Mouse (Mus musculus) heart, embryonic 14.5 days (tissue): ENCODE data around the gene Macf1. TPM values are rescaled to one million over a fixed set of nuclear protein-coding genes. Genes with fewer than 3 reads are reported as not detected.
A peak's percentile ranks its signal among the peaks of the same experiment; 100 is the strongest.

Experiments used
- ATAC-seq: fragments of 200-750 bp; cut with Nextera tagmentation; 2 replicates; pipeline ENCODE4 v1.8.0; 2017; ENCODE audit warnings: low read depth, moderate TSS enrichment; ENCODE audit not compliant: insufficient number of reproducible peaks, insufficient read depth, low FRiP score
- H3K27ac ChIP-seq, 2 experiments: fragments of 200-500 bp in 1 of 2; fragments of 300-500 bp in 1 of 2; sonication (generic) in 1 of 2; replicated peaks in 1 of 2; 2 replicates each; pipeline ENCODE4 v1.5.1; 2012 to 2014; ENCODE audit warnings: low read depth in 2 of 2, low read length in 2 of 2, control low read depth in 1 of 2, mild to moderate bottlenecking in 1 of 2, mixed read lengths in 1 of 2; ENCODE audit not compliant: control insufficient read depth in 1 of 2, insufficient read depth in 1 of 2
- H3K27me3 ChIP-seq: fragments of 300-500 bp; sonication (generic); 2 replicates; pipeline ENCODE4 v1.6.1; 2014; ENCODE audit warnings: mild to moderate bottlenecking, low read length, control low read depth; ENCODE audit not compliant: control insufficient read depth, insufficient read depth
- H3K36me3 ChIP-seq: fragments of 300-500 bp; sonication (generic); 2 replicates; pipeline ENCODE4 v1.6.1; 2014; ENCODE audit warnings: mild to moderate bottlenecking, control low read depth, low read length, mixed read lengths; ENCODE audit not compliant: control insufficient read depth, insufficient read depth
- H3K4me1 ChIP-seq, 2 experiments: fragments of 200-500 bp in 1 of 2; fragments of 300-500 bp in 1 of 2; sonication (generic) in 1 of 2; 2 replicates each; pipeline ENCODE4 v1.6.1; 2012 to 2014; ENCODE audit warnings: low read length in 2 of 2, control low read depth in 1 of 2, mixed read lengths in 1 of 2; ENCODE audit not compliant: control insufficient read depth in 2 of 2, insufficient read depth in 2 of 2
- H3K4me2 ChIP-seq: fragments of 300-500 bp; sonication (generic); 2 replicates; pipeline ENCODE4 v1.6.1; 2014; ENCODE audit warnings: mild to moderate bottlenecking, low read length
- H3K4me3 ChIP-seq, 2 experiments: fragments of 200-500 bp in 1 of 2; fragments of 300-500 bp in 1 of 2; sonication (generic) in 1 of 2; 2 replicates each; pipeline ENCODE4 v1.5.1; 2012 to 2014; ENCODE audit warnings: low read length in 2 of 2, mild to moderate bottlenecking in 2 of 2, control low read depth in 1 of 2, low read depth in 1 of 2, moderate library complexity in 1 of 2; ENCODE audit not compliant: control insufficient read depth in 1 of 2, insufficient read depth in 1 of 2
- H3K9ac ChIP-seq: fragments of 300-500 bp; sonication (generic); 2 replicates; pipeline ENCODE4 v1.6.1; 2014; ENCODE audit warnings: mild to moderate bottlenecking, low read length
- H3K9me3 ChIP-seq: fragments of 300-500 bp; sonication (generic); 2 replicates; pipeline ENCODE4 v1.6.1; 2016; ENCODE audit warnings: low read length, control low read depth; ENCODE audit not compliant: control insufficient read depth
- WGBS: fragments of 180-500 bp; shearing (Covaris S2); extraction: QIAGEN DNeasy Blood & Tissue Kit; methylation state at CpG from one replicate; pipeline ENCODE4 v1.1.7; 2014; 5-methylcytosine and 5-hydroxymethylcytosine counted together
- polyA plus RNA-seq: library from polyadenylated mRNA; unstranded; fragments of >200 nt; fragmentation: Nextera tagmentation; extraction: Ambion mirVana; gene quantifications from 2 replicates; pipeline ENCODE4 v1.2.1, GENCODE M21; 2014

The Macf1 gene
- polyA plus RNA-seq, 1 experiment from 2014 or later: 107 TPM

DNA sequence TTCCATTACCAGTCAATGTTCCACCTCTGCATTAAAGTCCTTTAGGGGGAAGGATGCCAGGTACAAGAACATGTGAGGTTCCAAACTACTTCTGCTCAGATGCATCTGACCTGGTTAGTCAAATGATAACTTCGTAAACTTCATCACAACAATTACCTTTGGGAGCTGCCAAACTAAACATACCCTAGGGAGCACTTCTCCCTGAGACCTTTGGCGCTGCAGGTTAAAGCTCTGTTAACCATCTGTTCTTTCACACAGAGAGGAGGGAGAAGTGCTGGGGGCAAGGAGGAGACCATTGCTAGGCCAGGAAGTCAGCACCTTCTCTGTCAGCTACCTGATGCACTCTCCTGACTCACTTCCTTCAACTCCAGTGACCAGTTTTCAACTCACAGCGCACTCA is 96.5 kb downstream of the Macf1 start:
- no peaks in the 10 kb centered on the region for H3K27me3 ChIP-seq
- no peak overlapping the region for H3K4me3 ChIP-seq
- H3K27ac ChIP-seq: no peak overlapping the region
- no peaks in the 10 kb centered on the region for H3K36me3 ChIP-seq
- no peak overlapping the region for H3K9ac ChIP-seq
- 92% methylated on average over 3 of the region's 3 CpGs for WGBS
- ATAC-seq: no peak
- H3K4me2 ChIP-seq: no peak overlapping the region
- peaks cover 12 to 43% of the 10 kb centered on the region in 2 experiments for H3K4me1 ChIP-seq
- H3K9me3 ChIP-seq: no peaks in the 10 kb centered on the region

- no peak overlapping the region for H3K4me3 ChIP-seq
- ATAC-seq: no peak
- no peaks in the 10 kb centered on the region for H3K27me3 ChIP-seq
- no peaks in the 10 kb centered on the region for H3K9me3 ChIP-seq
- H3K9ac ChIP-seq: peak overlapping the region; percentile 26
- H3K4me1 ChIP-seq: peaks cover 7 to 21% of the 10 kb centered on the region in 2 experiments
- no peaks in the 10 kb centered on the region for H3K36me3 ChIP-seq
- H3K27ac ChIP-seq: no peak overlapping the region
- 56% methylated on average over 3 of the region's 3 CpGs for WGBS
- H3K4me2 ChIP-seq: no peak overlapping the region
Measured at GRCm38 (mm10) chr4:123584720-123585093, 99.5 kb downstream of the Macf1 start.

DNA sequence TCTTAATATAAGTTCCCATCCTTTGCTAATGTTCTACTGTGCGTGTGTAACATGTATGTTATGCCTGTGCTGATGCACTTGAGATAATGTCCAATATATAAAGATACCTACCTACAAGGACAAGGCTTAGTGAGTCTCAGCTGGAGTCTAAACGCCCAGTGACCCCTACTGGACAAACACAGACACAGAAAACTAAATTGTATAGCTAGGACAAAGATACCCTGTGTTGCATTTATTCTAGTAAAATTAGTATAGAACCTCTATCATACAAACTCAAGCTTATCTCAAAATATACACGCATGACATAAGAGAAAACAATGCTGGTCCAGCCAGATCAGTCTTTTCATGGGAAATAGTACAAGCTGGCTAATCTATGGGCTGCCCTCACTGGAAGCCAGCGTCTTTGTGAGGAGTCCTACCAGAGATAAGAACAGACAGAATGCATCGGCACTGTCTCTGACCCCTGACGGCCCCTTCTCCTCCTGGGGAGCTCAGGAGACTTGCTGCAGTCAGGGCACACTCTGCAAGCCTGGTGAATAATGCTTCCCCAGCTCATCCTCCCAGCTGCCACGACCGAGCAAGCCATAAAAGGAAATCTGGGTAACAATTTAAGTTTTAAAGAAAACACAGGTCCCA is 100.0 kb downstream of the Macf1 start:
- Histone ChIP-seq H3K4me1 (peaks cover 6 to 17% of the 10 kb centered on the region in 2 experiments), H3K27ac (no peak overlapping the region), H3K27me3 (no peaks in the 10 kb centered on the region), H3K36me3 (no peaks in the 10 kb centered on the region), H3K9me3 (no peaks in the 10 kb centered on the region), H3K4me3 (no peak overlapping the region), H3K9ac (peak overlapping the region; percentile 26), H3K4me2 (no peak overlapping the region)
- no peak for ATAC-seq
- 19% methylated on average over 8 of the region's 8 CpGs for WGBS

DNA sequence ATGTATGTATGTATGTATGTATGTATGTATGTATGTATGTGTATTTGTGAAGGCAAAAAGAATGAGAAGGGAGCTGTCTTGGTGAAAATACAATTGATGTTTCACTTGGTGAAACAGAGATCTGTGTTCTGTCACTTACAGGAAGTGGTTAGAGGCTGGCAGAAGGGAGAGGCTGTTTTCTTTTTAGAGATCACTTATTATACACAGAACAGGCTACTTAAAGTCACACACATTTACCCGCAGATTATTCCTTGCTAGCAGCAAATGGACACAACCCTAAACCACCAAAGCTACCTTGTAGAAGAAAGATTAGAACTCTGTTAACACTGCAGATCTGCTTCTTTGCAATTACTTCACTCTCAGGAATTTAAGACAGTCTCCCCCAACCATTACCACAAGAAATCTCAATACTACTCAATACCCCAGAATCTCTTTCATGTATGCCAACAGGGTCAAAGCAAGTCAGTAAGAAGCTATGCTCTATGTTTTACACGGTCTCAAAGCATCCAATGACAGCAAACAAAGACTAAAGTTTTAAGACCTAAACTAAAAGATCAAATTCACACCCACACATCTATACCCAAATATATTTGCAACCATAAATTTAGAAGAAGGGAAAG is 106.6 kb downstream of the Macf1 start:
- Histone ChIP-seq H3K4me3 (no peak overlapping the region), H3K9ac (no peak overlapping the region), H3K36me3 (no peaks in the 10 kb centered on the region), H3K4me1 (peaks cover 6 to 34% of the 10 kb centered on the region in 2 experiments), H3K27me3 (no peaks in the 10 kb centered on the region), H3K27ac (peak overlapping the region in 1 of 2 experiments; percentile 47; a peak in 2 of 4 replicates), H3K9me3 (no peaks in the 10 kb centered on the region), H3K4me2 (no peak overlapping the region)
- ATAC-seq: no peak
- 25% methylated on average over 2 of the region's 2 CpGs for WGBS

- peak; percentile 75 for ATAC-seq
- peak overlapping the region; percentile 35 to 56 for H3K4me3 ChIP-seq
- peak overlapping the region; percentile 74 for H3K9ac ChIP-seq
- peak overlapping the region; percentile 64 for H3K4me2 ChIP-seq
- peaks cover 14 to 45% of the 10 kb centered on the region in 2 experiments for H3K4me1 ChIP-seq
- H3K27me3 ChIP-seq: no peaks in the 10 kb centered on the region
- H3K27ac ChIP-seq: peak overlapping the region; percentile 96 to 100
- no peaks in the 10 kb centered on the region for H3K36me3 ChIP-seq
- H3K9me3 ChIP-seq: no peaks in the 10 kb centered on the region
- WGBS: 4% methylated on average over 11 of the region's 11 CpGs
Measured at GRCm38 (mm10) chr4:123572434-123573336, 111.5 kb downstream of the Macf1 start.

GRCm38 (mm10) chr4:123571869-123572268 is 112.3 kb downstream of the Macf1 start:
- peak overlapping the region; percentile 31 to 46 for H3K4me3 ChIP-seq
- WGBS: under 1% methylated on average over 7 of the region's 7 CpGs
- ATAC-seq: peak; percentile 62; the same call in 1 of the 2 replicates
- no peaks in the 10 kb centered on the region for H3K9me3 ChIP-seq
- H3K36me3 ChIP-seq: no peaks in the 10 kb centered on the region
- H3K4me2 ChIP-seq: peak overlapping the region; percentile 70
- H3K4me1 ChIP-seq: peaks cover 15 to 43% of the 10 kb centered on the region in 2 experiments
- H3K27ac ChIP-seq: peak overlapping the region; percentile 96 to 97
- peak overlapping the region; percentile 71 for H3K9ac ChIP-seq
- no peaks in the 10 kb centered on the region for H3K27me3 ChIP-seq

DNA sequence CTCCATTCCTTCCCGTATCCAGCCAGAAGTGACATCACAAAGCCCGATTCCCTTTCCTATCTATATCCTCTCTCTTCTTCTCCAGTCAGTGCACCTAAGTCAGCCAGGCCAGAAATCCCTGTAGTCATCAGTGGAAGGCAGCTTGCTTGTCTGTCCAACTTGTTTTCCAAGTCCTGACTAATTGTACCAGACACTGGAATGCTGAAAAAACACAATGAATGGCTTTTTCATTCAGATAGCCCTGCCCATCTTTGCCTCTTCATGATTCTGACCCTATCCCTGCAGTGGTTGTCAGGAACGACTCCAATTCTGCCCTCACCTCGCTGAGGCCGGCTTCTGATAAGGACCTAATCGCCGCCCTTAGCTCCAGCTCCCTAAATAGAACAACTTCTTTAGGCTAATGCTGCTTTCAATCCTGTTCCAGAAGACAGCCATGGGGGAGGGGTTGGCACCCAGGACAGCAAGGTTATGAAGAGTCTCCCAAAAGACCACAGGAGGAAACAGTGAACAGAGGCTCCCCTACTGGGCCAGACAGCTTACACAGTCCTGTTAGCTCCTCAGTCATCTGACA is 118.8 kb downstream of the Macf1 start:
- Histone ChIP-seq H3K9ac (peak overlapping the region; percentile 70), H3K27ac (peak overlapping the region; percentile 96 to 98), H3K4me1 (peaks cover 17 to 54% of the 10 kb centered on the region in 2 experiments), H3K4me2 (peak overlapping the region; percentile 70), H3K9me3 (no peaks in the 10 kb centered on the region), H3K4me3 (peak overlapping the region; percentile 41), H3K27me3 (no peaks in the 10 kb centered on the region), H3K36me3 (no peaks in the 10 kb centered on the region)
- ATAC-seq: peak; percentile 65
- 3% methylated on average over 7 of the region's 7 CpGs for WGBS
